Mouse (Mus musculus): ENCODE measurements around the gene 4933406M09Rik.

DNA sequence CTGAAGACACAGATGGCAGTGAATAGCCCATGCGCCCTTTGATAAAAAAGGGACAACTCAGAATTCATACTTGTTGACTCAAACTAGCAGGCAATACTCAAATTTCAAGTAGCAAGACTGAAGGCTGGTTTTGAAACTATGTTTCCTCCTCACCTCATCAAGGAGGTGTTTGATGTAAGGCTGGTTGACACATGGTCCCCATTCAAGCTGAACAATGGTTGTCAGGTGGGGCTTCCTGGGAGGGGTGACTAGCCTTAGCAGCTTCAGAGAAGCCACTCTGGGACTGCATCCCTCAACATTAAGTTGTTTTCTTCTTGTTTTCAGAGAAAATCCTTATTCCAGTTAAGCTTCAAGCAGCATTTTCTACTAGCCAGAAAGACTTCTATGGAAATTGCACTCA lies at the start of gene 4933406M09Rik:
- TF ChIP-seq POLR2A (IDR thresholded peaks at IDR 0.05; ENCODE audit: insufficient read depth, low read length) (no peak), CTCF (IDR thresholded peaks at IDR 0.05; ENCODE audit: low read depth, low read length) (no peak), EP300 (IDR thresholded peaks at IDR 0.05; ENCODE audit: insufficient read depth, low read depth, low read length) (no peak)

Measured in ES-Bruce4 (cell line).